8 mouse cellular contexts compared by ENCODE assay signal in the genomic region with DNA sequence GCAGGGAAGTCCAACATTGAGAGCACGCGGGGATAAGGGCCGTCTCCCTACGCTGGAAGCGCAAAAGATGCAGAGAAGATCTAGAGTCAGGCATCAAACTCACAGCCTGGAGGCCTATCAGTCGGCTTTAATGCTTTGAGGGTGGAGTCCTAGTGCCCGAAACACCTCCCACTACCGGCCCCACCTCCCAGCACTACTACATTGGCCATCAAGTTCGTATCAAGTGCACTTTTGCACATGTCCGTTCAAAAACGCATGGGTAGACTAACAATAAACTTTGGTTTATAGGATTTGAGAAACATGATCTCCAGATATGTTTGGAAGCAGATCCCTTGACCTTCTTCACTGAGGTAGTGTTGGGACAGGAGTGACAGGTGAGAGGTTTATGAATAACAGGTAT. TPM values are rescaled to one million over a fixed set of nuclear protein-coding genes. Genes with fewer than 3 reads are reported as not detected.
A peak's percentile ranks its signal among the peaks of the same experiment; 100 is the strongest.
DNase-seq lines count a peak whose midpoint lies in the region; ATAC-seq lines count a peak whose summit lies in the region.

No protein-coding gene starts in this region.

- peak overlapping the region; percentile 74 for H3K9ac ChIP-seq in forebrain, embryonic 15.5 days (replicated peaks)
- peak overlapping the region; percentile 58 for H3K9ac ChIP-seq in intestine, embryonic 15.5 days
- peak overlapping the region; percentile 81 for H3K9ac ChIP-seq in neural tube, embryonic 13.5 days

- no peaks in the 10 kb centered on the region for H3K9me3 ChIP-seq in forebrain, embryonic 15.5 days
- H3K9me3 ChIP-seq in intestine, embryonic 15.5 days, result no peaks in the 10 kb centered on the region
- H3K9me3 ChIP-seq in neural tube, embryonic 13.5 days, result no peaks in the 10 kb centered on the region

- peak; percentile 26 for DNase-seq in cerebellum, adult 18-20 months
- no peak for DNase-seq in cerebellum, adult 9-10 months
- peak; percentile 75 to 78 for DNase-seq in adrenal gland, postnatal 36 days
- peak; percentile 74 to 76 for DNase-seq in lung, adult 18-20 months
- peak; percentile 59 for DNase-seq in thymus, postnatal 25 days

- 7% methylated on average over 11 of the region's 11 CpGs for WGBS in forebrain, embryonic 15.5 days
- WGBS in intestine, embryonic 15.5 days, result 2% methylated on average over 11 of the region's 11 CpGs
- 5% methylated on average over 11 of the region's 11 CpGs for WGBS in neural tube, embryonic 13.5 days

- no peak for ATAC-seq in forebrain, embryonic 15.5 days (replicated peaks)
- ATAC-seq in intestine, embryonic 15.5 days, result peak; percentile 47
- ATAC-seq in neural tube, embryonic 13.5 days (ENCODE audit: low read depth), result no peak

- peak overlapping the region; percentile 96 for H3K27ac ChIP-seq in forebrain, embryonic 15.5 days (replicated peaks)
- peak overlapping the region; percentile 92 for H3K27ac ChIP-seq in intestine, embryonic 15.5 days
- peak overlapping the region; percentile 96 for H3K27ac ChIP-seq in neural tube, embryonic 13.5 days (replicated peaks)

- no peaks in the 10 kb centered on the region for H3K36me3 ChIP-seq in forebrain, embryonic 15.5 days
- H3K36me3 ChIP-seq in intestine, embryonic 15.5 days, result no peaks in the 10 kb centered on the region
- H3K36me3 ChIP-seq in neural tube, embryonic 13.5 days, result no peaks in the 10 kb centered on the region

- H3K4me1 ChIP-seq in forebrain, embryonic 15.5 days, result peaks cover 37% of the 10 kb centered on the region
- peaks cover 7% of the 10 kb centered on the region for H3K4me1 ChIP-seq in intestine, embryonic 15.5 days (replicated peaks)
- peaks cover 41% of the 10 kb centered on the region for H3K4me1 ChIP-seq in neural tube, embryonic 13.5 days (replicated peaks)

- peak overlapping the region; percentile 86 for H3K4me3 ChIP-seq in forebrain, embryonic 15.5 days
- peak overlapping the region; percentile 99 for H3K4me3 ChIP-seq in intestine, embryonic 15.5 days (replicated peaks)
- peak overlapping the region; percentile 100 for H3K4me3 ChIP-seq in neural tube, embryonic 13.5 days

- H3K4me2 ChIP-seq in forebrain, embryonic 15.5 days (replicated peaks), result peak overlapping the region; percentile 69
- H3K4me2 ChIP-seq in intestine, embryonic 15.5 days (replicated peaks), result peak overlapping the region; percentile 83
- H3K4me2 ChIP-seq in neural tube, embryonic 13.5 days, result peak overlapping the region; percentile 62

- H3K27me3 ChIP-seq in forebrain, embryonic 15.5 days, result no peaks in the 10 kb centered on the region
- H3K27me3 ChIP-seq in intestine, embryonic 15.5 days (replicated peaks), result no peaks in the 10 kb centered on the region
- no peaks in the 10 kb centered on the region for H3K27me3 ChIP-seq in neural tube, embryonic 13.5 days

RNA-seq across cellular contexts. Expression of gene Hnrnpr, which starts 1.0 kb away (rescaled TPM):
- 10 to 100 TPM; 73.9 to 81.7 TPM for total RNA-seq in adrenal gland, postnatal 36 days (2021)
- polyA plus RNA-seq in forebrain, embryonic 15.5 days (2015; fragmentation: Nextera tagmentation; extraction: Ambion mirVana), result 247 and 258 TPM in 2 replicates
- 128 and 129 TPM in 2 replicates for polyA plus RNA-seq in intestine, embryonic 15.5 days (2015; fragmentation: Nextera tagmentation; extraction: Ambion mirVana)
- polyA plus RNA-seq in neural tube, embryonic 13.5 days (2015; fragmentation: Nextera tagmentation; extraction: Ambion mirVana), result 215 and 234 TPM in 2 replicates

RNA-seq across cellular contexts. Expression of gene Zfp46, which starts 25.3 kb away (rescaled TPM):
- 10 to 100 TPM; 17.0 to 21.4 TPM for total RNA-seq in adrenal gland, postnatal 36 days (2021)
- 42.2 and 46.1 TPM in 2 replicates for polyA plus RNA-seq in forebrain, embryonic 15.5 days (2015; fragmentation: Nextera tagmentation; extraction: Ambion mirVana)
- polyA plus RNA-seq in intestine, embryonic 15.5 days (2015; fragmentation: Nextera tagmentation; extraction: Ambion mirVana), result 16.0 and 16.8 TPM in 2 replicates
- 41.9 and 45.8 TPM in 2 replicates for polyA plus RNA-seq in neural tube, embryonic 13.5 days (2015; fragmentation: Nextera tagmentation; extraction: Ambion mirVana)
